Mouse (Mus musculus): ENCODE measurements around the gene Hspb2. TPM values are rescaled to one million over a fixed set of nuclear protein-coding genes. Genes with fewer than 3 reads are reported as not detected.
A peak's percentile ranks its signal among the peaks of the same experiment; 100 is the strongest.

The Hspb2 gene
- polyA plus RNA-seq, 1 experiment = 36.4 TPM

GRCm38 (mm10) chr9:50718878-50719277, 33.3 kb downstream of the Hspb2 start:
- no peaks in the 10 kb centered on the region for H3K79me3 ChIP-seq (ENCODE audit: low read depth)
- H3K4me3 ChIP-seq (ENCODE audit: insufficient read depth, poor library complexity, severe bottlenecking) = no peak overlapping the region
- no peaks in the 10 kb centered on the region for H3K79me2 ChIP-seq (ENCODE audit: control insufficient read depth, insufficient read depth)
- no peak for TF ChIP-seq MYOD1 (IDR thresholded peaks at IDR 0.05; ENCODE audit: control insufficient read depth, insufficient read length, low read depth)
- no peak for TF ChIP-seq MYOG (IDR thresholded peaks at IDR 0.05; ENCODE audit: control insufficient read depth, extremely low read depth, insufficient read length)
- TF ChIP-seq CTCF (IDR thresholded peaks at IDR 0.05; ENCODE audit: control insufficient read depth, insufficient read depth, insufficient read length) = no peak
- no peak for TF ChIP-seq FOSL1 (IDR thresholded peaks at IDR 0.05; ENCODE audit: insufficient read depth, low read length, poor library complexity, severe bottlenecking)
- TF ChIP-seq MAX (IDR thresholded peaks at IDR 0.05) = no peak
- no peak for TF ChIP-seq USF1 (IDR thresholded peaks at IDR 0.05; ENCODE audit: low read depth)
- no peak for TF ChIP-seq CEBPB (IDR thresholded peaks at IDR 0.05; ENCODE audit: low read depth)
- no peak overlapping the region for H3ac ChIP-seq (ENCODE audit: control insufficient read depth, insufficient read length, low read depth)
- H3K27me3 ChIP-seq (ENCODE audit: control insufficient read depth, insufficient read depth, insufficient read length) = no peaks in the 10 kb centered on the region
- no peaks in the 10 kb centered on the region for H3K36me3 ChIP-seq (ENCODE audit: control insufficient read depth, insufficient read depth)

- no peaks in the 10 kb centered on the region for H3K36me3 ChIP-seq (ENCODE audit: control insufficient read depth, insufficient read depth)
- H3K79me3 ChIP-seq (ENCODE audit: low read depth) = no peaks in the 10 kb centered on the region
- no peak overlapping the region for H3ac ChIP-seq (ENCODE audit: control insufficient read depth, insufficient read length, low read depth)
- H3K79me2 ChIP-seq (ENCODE audit: control insufficient read depth, insufficient read depth) = no peaks in the 10 kb centered on the region
- no peak for TF ChIP-seq MYOD1 (IDR thresholded peaks at IDR 0.05; ENCODE audit: control insufficient read depth, insufficient read length, low read depth)
- no peak for TF ChIP-seq CTCF (IDR thresholded peaks at IDR 0.05; ENCODE audit: control insufficient read depth, insufficient read depth, insufficient read length)
- no peak for TF ChIP-seq FOSL1 (IDR thresholded peaks at IDR 0.05; ENCODE audit: insufficient read depth, low read length, poor library complexity, severe bottlenecking)
- no peak for TF ChIP-seq MAX (IDR thresholded peaks at IDR 0.05)
- no peak for TF ChIP-seq MYOG (IDR thresholded peaks at IDR 0.05; ENCODE audit: control insufficient read depth, extremely low read depth, insufficient read length)
- TF ChIP-seq CEBPB (IDR thresholded peaks at IDR 0.05; ENCODE audit: low read depth) = no peak
- TF ChIP-seq USF1 (IDR thresholded peaks at IDR 0.05; ENCODE audit: low read depth) = no peak
- no peak overlapping the region for H3K4me3 ChIP-seq (ENCODE audit: insufficient read depth, poor library complexity, severe bottlenecking)
- no peaks in the 10 kb centered on the region for H3K27me3 ChIP-seq (ENCODE audit: control insufficient read depth, insufficient read depth, insufficient read length)
These were observed 38.0 kb downstream of the Hspb2 start for GRCm38 (mm10) chr9:50714188-50714587.

GRCm38 (mm10) chr9:50711337-50711736, 40.8 kb downstream of the Hspb2 start:
- Histone ChIP-seq H3K79me2 (ENCODE audit: control insufficient read depth, insufficient read depth) (no peaks in the 10 kb centered on the region), H3K4me3 (ENCODE audit: insufficient read depth, poor library complexity, severe bottlenecking) (no peak overlapping the region), H3K36me3 (ENCODE audit: control insufficient read depth, insufficient read depth) (no peaks in the 10 kb centered on the region), H3K27me3 (ENCODE audit: control insufficient read depth, insufficient read depth, insufficient read length) (no peaks in the 10 kb centered on the region), H3ac (ENCODE audit: control insufficient read depth, insufficient read length, low read depth) (no peak overlapping the region), H3K79me3 (ENCODE audit: low read depth) (no peaks in the 10 kb centered on the region)
- TF ChIP-seq MAX (IDR thresholded peaks at IDR 0.05) = no peak
- TF ChIP-seq MYOG (IDR thresholded peaks at IDR 0.05; ENCODE audit: control insufficient read depth, extremely low read depth, insufficient read length) = no peak
- no peak for TF ChIP-seq CTCF (IDR thresholded peaks at IDR 0.05; ENCODE audit: control insufficient read depth, insufficient read depth, insufficient read length)
- no peak for TF ChIP-seq FOSL1 (IDR thresholded peaks at IDR 0.05; ENCODE audit: insufficient read depth, low read length, poor library complexity, severe bottlenecking)
- TF ChIP-seq MYOD1 (IDR thresholded peaks at IDR 0.05; ENCODE audit: control insufficient read depth, insufficient read length, low read depth) = no peak

GRCm38 (mm10) chr9:50709108-50709507, 43.0 kb downstream of the Hspb2 start:
- Histone ChIP-seq H3K79me2 (ENCODE audit: control insufficient read depth, insufficient read depth) (no peaks in the 10 kb centered on the region), H3ac (ENCODE audit: control insufficient read depth, insufficient read length, low read depth) (no peak overlapping the region), H3K79me3 (ENCODE audit: low read depth) (no peaks in the 10 kb centered on the region), H3K27me3 (ENCODE audit: control insufficient read depth, insufficient read depth, insufficient read length) (no peaks in the 10 kb centered on the region), H3K4me3 (ENCODE audit: insufficient read depth, poor library complexity, severe bottlenecking) (no peak overlapping the region), H3K36me3 (ENCODE audit: control insufficient read depth, insufficient read depth) (no peaks in the 10 kb centered on the region)
- no peak for TF ChIP-seq MYOG (IDR thresholded peaks at IDR 0.05; ENCODE audit: control insufficient read depth, extremely low read depth, insufficient read length)
- TF ChIP-seq CTCF (IDR thresholded peaks at IDR 0.05; ENCODE audit: control insufficient read depth, insufficient read depth, insufficient read length) = peak; percentile 34
- TF ChIP-seq FOSL1 (IDR thresholded peaks at IDR 0.05; ENCODE audit: insufficient read depth, low read length, poor library complexity, severe bottlenecking) = no peak

GRCm38 (mm10) chr9:50704907-50705306, 47.2 kb downstream of the Hspb2 start:
- TF ChIP-seq USF1 (IDR thresholded peaks at IDR 0.05; ENCODE audit: low read depth) = no peak
- no peak for TF ChIP-seq MAX (IDR thresholded peaks at IDR 0.05)
- TF ChIP-seq CEBPB (IDR thresholded peaks at IDR 0.05; ENCODE audit: low read depth) = no peak
- TF ChIP-seq FOSL1 (IDR thresholded peaks at IDR 0.05; ENCODE audit: insufficient read depth, low read length, poor library complexity, severe bottlenecking) = no peak
- no peak for TF ChIP-seq MYOG (IDR thresholded peaks at IDR 0.05; ENCODE audit: control insufficient read depth, extremely low read depth, insufficient read length)
- TF ChIP-seq MYOD1 (IDR thresholded peaks at IDR 0.05; ENCODE audit: control insufficient read depth, insufficient read length, low read depth) = no peak
- TF ChIP-seq CTCF (IDR thresholded peaks at IDR 0.05; ENCODE audit: control insufficient read depth, insufficient read depth, insufficient read length) = no peak
- Histone ChIP-seq H3K4me3 (ENCODE audit: insufficient read depth, poor library complexity, severe bottlenecking) (no peak overlapping the region), H3K79me3 (ENCODE audit: low read depth) (no peaks in the 10 kb centered on the region), H3K36me3 (ENCODE audit: control insufficient read depth, insufficient read depth) (no peaks in the 10 kb centered on the region), H3ac (ENCODE audit: control insufficient read depth, insufficient read length, low read depth) (no peak overlapping the region), H3K79me2 (ENCODE audit: control insufficient read depth, insufficient read depth) (no peaks in the 10 kb centered on the region), H3K27me3 (ENCODE audit: control insufficient read depth, insufficient read depth, insufficient read length) (no peaks in the 10 kb centered on the region)

Other genes with a start within 250 kb of the Hspb2 start
- 11.0 TPM for gene Pts, start 223.6 kb downstream of the Hspb2 start, polyA plus RNA-seq (2012; fragmentation: generic; extraction: Trizol)
- gene Il18, start 197.5 kb downstream of the Hspb2 start, polyA plus RNA-seq (2012; fragmentation: generic; extraction: Trizol) = 0.81 TPM
- 0.02 TPM for gene Bco2, start 197.2 kb downstream of the Hspb2 start, polyA plus RNA-seq (2012; fragmentation: generic; extraction: Trizol)
- not detected for gene Tex12, start 191.0 kb downstream of the Hspb2 start, polyA plus RNA-seq (2012; fragmentation: generic; extraction: Trizol)
- 244 TPM for gene Sdhd, start 148.5 kb downstream of the Hspb2 start, polyA plus RNA-seq (2012; fragmentation: generic; extraction: Trizol)
- 195 TPM for gene Timm8b, start 148.4 kb downstream of the Hspb2 start, polyA plus RNA-seq (2012; fragmentation: generic; extraction: Trizol)
- gene Pih1d2, start 135.0 kb downstream of the Hspb2 start, polyA plus RNA-seq (2012; fragmentation: generic; extraction: Trizol) = 2.5 TPM
- 3.6 TPM for gene Nkapd1, start 134.9 kb downstream of the Hspb2 start, polyA plus RNA-seq (2012; fragmentation: generic; extraction: Trizol)
- gene Dlat, start 92.6 kb downstream of the Hspb2 start, polyA plus RNA-seq (2012; fragmentation: generic; extraction: Trizol) = 42.1 TPM
- 1.2 TPM for gene Dixdc1, start 12.8 kb downstream of the Hspb2 start, polyA plus RNA-seq (2012; fragmentation: generic; extraction: Trizol)
- 1.3 TPM for gene 2310030G06Rik, start 5.8 kb downstream of the Hspb2 start, polyA plus RNA-seq (2012; fragmentation: generic; extraction: Trizol)
- 224 TPM for gene Cryab, start 1.0 kb downstream of the Hspb2 start, polyA plus RNA-seq (2012; fragmentation: generic; extraction: Trizol)
- 4.4 TPM for gene Fdxacb1, start 15.9 kb upstream of the Hspb2 start, polyA plus RNA-seq (2012; fragmentation: generic; extraction: Trizol)
- gene Alg9, start 22.7 kb upstream of the Hspb2 start, polyA plus RNA-seq (2012; fragmentation: generic; extraction: Trizol) = 23.0 TPM
- gene 1110032A03Rik, start 23.2 kb upstream of the Hspb2 start, polyA plus RNA-seq (2012; fragmentation: generic; extraction: Trizol) = 4.8 TPM
- gene Ppp2r1b, start 92.9 kb upstream of the Hspb2 start, polyA plus RNA-seq (2012; fragmentation: generic; extraction: Trizol) = 26.7 TPM